ENCODE assay signal across 33 mouse cellular contexts in genomic region chr10:39044476-39044995, GRCm38 (mm10).
DNase-seq lines count a peak whose midpoint lies in the region; ATAC-seq and TF ChIP-seq lines count a peak whose summit lies in the region.
"Had no signal": no experiment of that assay in that cellular context is flagged by ENCODE, and none has a peak within 500 bp of the region (broad histone marks: within the 10 kb centered on the region; RNA-seq: fewer than 3 reads in every experiment).

No protein-coding gene starts in this region.

- H3K36me3 ChIP-seq in midbrain, embryonic 11.5 days (ENCODE audit: control insufficient read depth, insufficient read depth, low read length) = no peaks in the 10 kb centered on the region
- no peaks in the 10 kb centered on the region for H3K36me3 ChIP-seq in midbrain, postnatal 0 days (ENCODE audit: insufficient read depth, low read length)
- H3K36me3 ChIP-seq in neural tube, embryonic 12.5 days = no peaks in the 10 kb centered on the region
- H3K36me3 ChIP-seq: hindbrain, embryonic 10.5 days; hindbrain, embryonic 15.5 days; liver, embryonic 15.5 days; midbrain, embryonic 10.5 days had no signal

- no peaks in the 10 kb centered on the region for H3K9me3 ChIP-seq in midbrain, embryonic 11.5 days (ENCODE audit: control insufficient read depth, low read length)
- no peaks in the 10 kb centered on the region for H3K9me3 ChIP-seq in midbrain, postnatal 0 days (ENCODE audit: low read length)
- no peaks in the 10 kb centered on the region for H3K9me3 ChIP-seq in neural tube, embryonic 12.5 days
- H3K9me3 ChIP-seq: embryonic facial prominence, embryonic 12.5 days; heart, embryonic 13.5 days; hindbrain, embryonic 10.5 days; hindbrain, embryonic 15.5 days; kidney, embryonic 15.5 days; limb, embryonic 12.5 days; liver, embryonic 15.5 days; midbrain, embryonic 10.5 days had no signal

- no peak overlapping the region for H3K4me3 ChIP-seq in midbrain, embryonic 11.5 days (ENCODE audit: low read depth, low read length)
- H3K4me3 ChIP-seq in midbrain, postnatal 0 days (ENCODE audit: low read depth, low read length) = no peak overlapping the region
- H3K4me3 ChIP-seq in neural tube, embryonic 12.5 days = no peak overlapping the region
- H3K4me3 ChIP-seq: embryonic facial prominence, embryonic 12.5 days; gastrocnemius, adult 2 months; heart, embryonic 13.5 days; hindbrain, embryonic 10.5 days; hindbrain, embryonic 15.5 days; kidney, embryonic 15.5 days; left cerebral cortex, adult 2 months; limb, embryonic 12.5 days; liver, embryonic 15.5 days; midbrain, embryonic 10.5 days; myocyte had no signal

- H3K4me1 ChIP-seq in midbrain, embryonic 11.5 days (ENCODE audit: control insufficient read depth, insufficient read depth, low read length) = no peaks in the 10 kb centered on the region
- no peaks in the 10 kb centered on the region for H3K4me1 ChIP-seq in midbrain, postnatal 0 days (ENCODE audit: insufficient read depth, low read length)
- H3K4me1 ChIP-seq in neural tube, embryonic 12.5 days = peaks cover 4% of the 10 kb centered on the region
- H3K4me1 ChIP-seq: embryonic facial prominence, embryonic 12.5 days; hindbrain, embryonic 10.5 days; hindbrain, embryonic 15.5 days; kidney, embryonic 15.5 days; limb, embryonic 12.5 days; liver, embryonic 15.5 days had no signal

- no peaks in the 10 kb centered on the region for H3K27me3 ChIP-seq in midbrain, embryonic 11.5 days (ENCODE audit: control insufficient read depth, insufficient read depth, low read length)
- no peaks in the 10 kb centered on the region for H3K27me3 ChIP-seq in midbrain, postnatal 0 days (ENCODE audit: insufficient read depth, low read length)
- no peaks in the 10 kb centered on the region for H3K27me3 ChIP-seq in neural tube, embryonic 12.5 days (replicated peaks)
- H3K27me3 ChIP-seq: embryonic facial prominence, embryonic 12.5 days; heart, embryonic 13.5 days; hindbrain, embryonic 15.5 days; kidney, embryonic 15.5 days; limb, embryonic 12.5 days; liver, embryonic 15.5 days had no signal

- H3K27ac ChIP-seq in midbrain, embryonic 11.5 days (ENCODE audit: low read depth, low read length) = no peak overlapping the region
- H3K27ac ChIP-seq in midbrain, postnatal 0 days (ENCODE audit: low read depth, low read length) = no peak overlapping the region
- no peak overlapping the region for H3K27ac ChIP-seq in neural tube, embryonic 12.5 days
- H3K27ac ChIP-seq: embryonic facial prominence, embryonic 12.5 days; hindbrain, embryonic 10.5 days; hindbrain, embryonic 15.5 days; kidney, embryonic 15.5 days; left cerebral cortex, adult 2 months; limb, embryonic 12.5 days; liver, embryonic 15.5 days; midbrain, embryonic 10.5 days had no signal

- 77% methylated on average over 3 of the region's 3 CpGs for WGBS in midbrain, embryonic 11.5 days
- 71% methylated on average over 3 of the region's 3 CpGs for WGBS in midbrain, postnatal 0 days
- 52% methylated on average over 3 of the region's 3 CpGs for WGBS in neural tube, embryonic 12.5 days

- no peak overlapping the region for H3K4me2 ChIP-seq in midbrain, embryonic 11.5 days
- H3K4me2 ChIP-seq in midbrain, postnatal 0 days (ENCODE audit: low read depth, low read length, poor library complexity, severe bottlenecking) = no peak overlapping the region
- no peak overlapping the region for H3K4me2 ChIP-seq in neural tube, embryonic 12.5 days (replicated peaks)
- H3K4me2 ChIP-seq: embryonic facial prominence, embryonic 12.5 days; heart, embryonic 13.5 days; hindbrain, embryonic 15.5 days; kidney, embryonic 15.5 days; limb, embryonic 12.5 days; liver, embryonic 15.5 days; lung, embryonic 14.5 days had no signal

- no peak for TF ChIP-seq CTCF in midbrain, postnatal 0 days (IDR thresholded peaks at IDR 0.05)

- peak; percentile 32 for DNase-seq in adrenal gland, adult 8-10 months
- no peak for DNase-seq in adrenal gland, postnatal 25 days
- peak; percentile 41 for DNase-seq in midbrain, embryonic 11.5 days (ENCODE audit: low spot score, missing footprints)
- no peak for DNase-seq in midbrain, postnatal 0 days (ENCODE audit: low spot score)
- DNase-seq in Muller cell, postnatal 12 days (ENCODE audit: inconsistent ontology term) = peak; percentile 39
- DNase-seq in heart, adult 11 months = no peak
- DNase-seq: cerebellum, adult 18-20 months; cerebellum, postnatal 10 days; gastrocnemius, adult 2 months; gastrocnemius, postnatal 36 days; heart, postnatal 10 days; kidney, adult 11 months; kidney, postnatal 25 days; lung, embryonic 14.5 days; lung, postnatal 14 days; right cerebral cortex, adult 18-20 months; spleen, adult 18-20 months; thymus, postnatal 14 days had no signal

- ATAC-seq in midbrain, embryonic 11.5 days (ENCODE audit: low FRiP score) = no peak
- ATAC-seq in midbrain, postnatal 0 days (ENCODE audit: low FRiP score) = no peak
- ATAC-seq in neural tube, embryonic 12.5 days (ENCODE audit: low FRiP score, low read depth) = peak; percentile 42; the same call in 1 of the 2 replicates
- ATAC-seq: CD4-positive, CD25-positive, alpha-beta regulatory T cell, adult 4 months; forebrain, embryonic 14.5 days; inflammation-experienced regulatory T-cells, adult 6 months; midbrain, embryonic 16.5 days had no signal

- H3K9ac ChIP-seq in midbrain, embryonic 11.5 days (ENCODE audit: low read length) = no peak overlapping the region
- no peak overlapping the region for H3K9ac ChIP-seq in midbrain, postnatal 0 days (replicated peaks; ENCODE audit: low read length, poor library complexity, severe bottlenecking)
- no peak overlapping the region for H3K9ac ChIP-seq in neural tube, embryonic 12.5 days
- H3K9ac ChIP-seq: embryonic facial prominence, embryonic 12.5 days; heart, embryonic 13.5 days; hindbrain, embryonic 15.5 days; kidney, embryonic 15.5 days; limb, embryonic 12.5 days; liver, embryonic 15.5 days; lung, embryonic 14.5 days had no signal

Comparison
In these comparisons a context has a peak if more than half of its experiments do, and no peak if none do; other contexts are left out.
1. DNase-seq: peak in adrenal gland, adult 8-10 months (single experiment), midbrain, embryonic 11.5 days (single experiment) and Muller cell, postnatal 12 days (single experiment); none in adrenal gland, postnatal 25 days (single experiment), midbrain, postnatal 0 days (single experiment) and heart, adult 11 months (single experiment).